Mouse (Mus musculus) left cerebral cortex, adult 9 months (tissue): Measurements from ENCODE around the gene Ccser1.
A peak's percentile ranks its signal among the peaks of the same experiment; 100 is the strongest.

Source experiments
- DNase-seq, 2 experiments: peaks; one replicate each; pipeline ENCODE4 v3.0.0; 2022; ENCODE audit warnings: low spot score in 2 of 2

The Ccser1 gene

GRCm38 (mm10) chr6:61687002-61687401 is 506.9 kb downstream of the Ccser1 start:
- DNase-seq, result no peak

GRCm38 (mm10) chr6:61703003-61703402 is 522.9 kb downstream of the Ccser1 start:
- peak in 1 of 2 experiments; percentile 22 for DNase-seq

GRCm38 (mm10) chr6:61721220-61721619 is 541.1 kb downstream of the Ccser1 start:
- DNase-seq, result no peak

GRCm38 (mm10) chr6:61729065-61729464 is 548.9 kb downstream of the Ccser1 start:
- DNase-seq, result no peak

- no peak for DNase-seq
These were observed 550.2 kb downstream of the Ccser1 start for GRCm38 (mm10) chr6:61730088-61730880.

GRCm38 (mm10) chr6:61746346-61746745 is 566.2 kb downstream of the Ccser1 start:
- no peak for DNase-seq

- DNase-seq, result no peak
These were observed 582.0 kb downstream of the Ccser1 start for GRCm38 (mm10) chr6:61762135-61762534.

GRCm38 (mm10) chr6:61763379-61763778 is 583.3 kb downstream of the Ccser1 start:
- DNase-seq, result no peak

GRCm38 (mm10) chr6:61765801-61766200 is 585.7 kb downstream of the Ccser1 start:
- no peak for DNase-seq

- peak in 1 of 2 experiments; percentile 19 for DNase-seq
These were observed 587.0 kb downstream of the Ccser1 start for GRCm38 (mm10) chr6:61767151-61767550.

GRCm38 (mm10) chr6:61786706-61787105 is 606.6 kb downstream of the Ccser1 start:
- no peak for DNase-seq

GRCm38 (mm10) chr6:61800889-61801288 is 620.8 kb downstream of the Ccser1 start:
- DNase-seq, result no peak

- no peak for DNase-seq
These were observed 625.4 kb downstream of the Ccser1 start for GRCm38 (mm10) chr6:61805481-61805880.

GRCm38 (mm10) chr6:61817716-61818115 is 637.6 kb downstream of the Ccser1 start:
- DNase-seq, result no peak

GRCm38 (mm10) chr6:61876302-61876701 is 696.2 kb downstream of the Ccser1 start:
- DNase-seq, result no peak

- DNase-seq, result no peak
These were observed 718.1 kb downstream of the Ccser1 start for GRCm38 (mm10) chr6:61898238-61898637.

- peak in 1 of 2 experiments; percentile 18 for DNase-seq
These were observed 722.6 kb downstream of the Ccser1 start for GRCm38 (mm10) chr6:61902715-61903114.

- DNase-seq, result no peak
These were observed 732.8 kb downstream of the Ccser1 start for GRCm38 (mm10) chr6:61912896-61913295.

GRCm38 (mm10) chr6:61931622-61932021 is 751.5 kb downstream of the Ccser1 start:
- no peak for DNase-seq

GRCm38 (mm10) chr6:61936656-61937055 is 756.5 kb downstream of the Ccser1 start:
- DNase-seq, result no peak

- DNase-seq, result no peak
These were observed 759.1 kb downstream of the Ccser1 start for GRCm38 (mm10) chr6:61939236-61939635.

- DNase-seq, result no peak
These were observed 773.6 kb downstream of the Ccser1 start for GRCm38 (mm10) chr6:61953703-61954102.

GRCm38 (mm10) chr6:61976878-61977277 is 796.8 kb downstream of the Ccser1 start:
- no peak for DNase-seq

GRCm38 (mm10) chr6:61978379-61978778 is 798.3 kb downstream of the Ccser1 start:
- no peak for DNase-seq
